Mouse (Mus musculus) olfactory bulb, adult 2 months (tissue): Measurements from ENCODE around the gene Zfp202.

Experiments
- CTCF ChIP-seq: fragments of 200-500 bp; IDR thresholded peaks from 2 replicates; pipeline ENCODE4 v1.5.1; 2012; ENCODE audit warnings: low read depth, mild to moderate bottlenecking, low read length, moderate library complexity; ENCODE audit not compliant: insufficient read depth
- POLR2A ChIP-seq: fragments of 200-500 bp; IDR thresholded peaks from 2 replicates; pipeline ENCODE4 v1.6.1; 2012; ENCODE audit warnings: mild to moderate bottlenecking, low read depth, low read length, moderate library complexity; ENCODE audit not compliant: insufficient read depth

GRCm38 (mm10) chr9:40231019-40231418 is 38.9 kb downstream of the Zfp202 start:
- no peak for TF ChIP-seq CTCF
- TF ChIP-seq POLR2A = no peak
